In the genomic region with DNA sequence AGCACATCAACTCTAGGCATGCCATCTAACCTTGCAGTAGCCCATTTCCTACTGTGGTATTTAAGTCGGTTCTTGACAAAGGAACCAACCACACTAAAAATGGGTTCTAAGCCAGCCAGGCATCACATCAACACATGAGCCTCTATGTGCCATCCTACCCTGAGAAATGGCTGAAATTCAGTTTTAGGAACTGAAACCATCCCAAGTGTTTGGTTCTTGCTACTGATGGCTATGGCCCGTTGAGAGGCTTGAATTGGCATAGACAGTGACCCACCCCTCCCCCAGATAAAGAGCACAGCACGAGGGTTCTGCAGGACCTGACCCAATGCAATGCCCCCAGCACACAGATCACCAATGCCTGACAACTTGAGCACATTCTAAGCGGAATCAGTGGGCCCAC, we compare ENCODE assay signal across 13 mouse cellular contexts.
"Had no signal": no experiment of that assay in that cellular context is flagged by ENCODE, and none has a peak within 500 bp of the region (broad histone marks: within the 10 kb centered on the region; RNA-seq: fewer than 3 reads in every experiment).

No protein-coding gene starts in this region.

- DNase-seq: kidney, adult 18-20 months; kidney, adult 9 months; kidney, postnatal 14 days; kidney, postnatal 4 days; left cerebral cortex, postnatal 4 days; liver, postnatal 0 days; lung, embryonic 14.5 days; thymus, adult 18-20 months; thymus, postnatal 36 days had no signal

- ATAC-seq: liver, postnatal 0 days; lung, postnatal 0 days; midbrain, embryonic 16.5 days had no signal

- H3K27me3 ChIP-seq: limb, embryonic 12.5 days; limb, embryonic 15.5 days had no signal
